Mouse (Mus musculus) kidney, embryonic 16.5 days (tissue): ENCODE data around the gene Swi5. TPM values are rescaled to one million over a fixed set of nuclear protein-coding genes. Genes with fewer than 3 reads are reported as not detected.

Experiments used
- ATAC-seq: fragments of 200-750 bp; cut with Nextera tagmentation; 2 replicates; pipeline ENCODE4 v1.8.0; 2017; ENCODE audit warnings: moderate TSS enrichment; ENCODE audit not compliant: low FRiP score, low TSS enrichment
- H3K27ac ChIP-seq: fragments of 300-500 bp; sonication (generic); 2 replicates; pipeline ENCODE4 v1.5.1; 2014; ENCODE audit warnings: low read length
- H3K27me3 ChIP-seq: fragments of 300-500 bp; sonication (generic); 2 replicates; pipeline ENCODE4 v1.6.1; 2014; ENCODE audit warnings: low read length, control low read depth, mixed read lengths; ENCODE audit not compliant: insufficient read depth
- H3K36me3 ChIP-seq: fragments of 300-500 bp; sonication (generic); 2 replicates; pipeline ENCODE4 v1.6.1; 2014; ENCODE audit warnings: low read length, control low read depth, mixed read lengths; ENCODE audit not compliant: insufficient read depth
- H3K4me1 ChIP-seq: fragments of 300-500 bp; sonication (generic); 2 replicates; pipeline ENCODE4 v1.6.1; 2014; ENCODE audit warnings: low read length, control low read depth, mixed read lengths; ENCODE audit not compliant: insufficient read depth
- H3K4me2 ChIP-seq: fragments of 300-500 bp; sonication (generic); replicated peaks from 2 replicates; pipeline ENCODE4 v1.6.1; 2014; ENCODE audit warnings: low read depth, low read length
- H3K4me3 ChIP-seq: fragments of 300-500 bp; sonication (generic); 2 replicates; pipeline ENCODE4 v1.5.1; 2014; ENCODE audit warnings: mild to moderate bottlenecking, low read length
- H3K9ac ChIP-seq: fragments of 300-500 bp; sonication (generic); replicated peaks from 2 replicates; pipeline ENCODE4 v1.6.1; 2014; ENCODE audit warnings: low read length
- H3K9me3 ChIP-seq: fragments of 300-500 bp; sonication (generic); 2 replicates; pipeline ENCODE4 v1.6.1; 2016; ENCODE audit warnings: low read length, control low read depth
- whole genome bisulfite sequencing: fragments of 180-500 bp; shearing (Covaris S2); extraction: QIAGEN DNeasy Blood & Tissue Kit; methylation state at CpG from one replicate; pipeline ENCODE4 v1.1.7; 2014; 5-methylcytosine and 5-hydroxymethylcytosine counted together
- polyA plus RNA-seq: library from polyadenylated mRNA; unstranded; fragments of >200 nt; fragmentation: Nextera tagmentation; extraction: Ambion mirVana; gene quantifications from 2 replicates; pipeline ENCODE4 v1.2.1, GENCODE M21; 2015

Gene Swi5
- polyA plus RNA-seq, 1 experiment from 2014 or later: 433 TPM

DNA sequence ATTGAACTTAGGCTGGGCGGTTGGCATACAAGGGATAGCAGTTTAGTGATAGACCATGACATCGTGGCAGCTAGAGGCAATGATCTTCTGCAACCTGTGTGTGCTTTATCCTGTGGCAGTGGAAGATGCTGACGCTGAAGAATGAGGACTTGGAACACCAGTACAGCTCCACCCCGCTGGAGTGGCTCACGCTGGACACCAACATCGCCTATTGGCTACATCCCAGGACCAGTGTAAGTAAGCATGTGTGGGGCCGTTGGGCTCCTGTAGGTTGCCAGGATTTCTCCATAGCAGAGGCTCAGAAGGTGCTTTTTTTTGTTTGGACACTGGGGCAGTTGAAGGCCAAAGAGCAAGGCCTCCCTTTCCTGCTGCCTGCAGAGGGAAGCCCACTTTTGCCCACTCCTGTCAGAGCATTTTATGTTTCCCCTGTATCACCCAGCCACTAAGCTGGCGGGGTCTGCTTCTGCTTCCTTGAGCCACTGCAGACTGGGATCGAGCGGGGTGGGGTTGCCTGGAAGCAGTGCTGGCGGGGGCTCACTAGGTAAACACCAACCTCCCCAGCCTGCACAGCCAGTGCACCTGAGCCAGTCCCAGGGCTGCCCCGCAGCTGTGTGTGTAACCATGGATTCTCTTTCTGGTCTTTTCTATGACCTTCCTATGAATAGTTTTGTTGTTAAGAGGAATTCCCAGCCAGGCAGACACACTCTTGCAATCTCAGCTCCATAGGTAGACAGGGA lies 35.9 kb downstream of the Swi5 start:
- Histone ChIP-seq H3K4me3 (no peak overlapping the region), H3K27me3 (no peaks in the 10 kb centered on the region), H3K36me3 (peaks cover 52% of the 10 kb centered on the region), H3K27ac (no peak overlapping the region), H3K4me2 (no peak overlapping the region), H3K4me1 (no peaks in the 10 kb centered on the region), H3K9me3 (no peaks in the 10 kb centered on the region), H3K9ac (no peak overlapping the region)
- ATAC-seq: no peak
- WGBS: 86% methylated on average over 12 of the region's 12 CpGs

DNA sequence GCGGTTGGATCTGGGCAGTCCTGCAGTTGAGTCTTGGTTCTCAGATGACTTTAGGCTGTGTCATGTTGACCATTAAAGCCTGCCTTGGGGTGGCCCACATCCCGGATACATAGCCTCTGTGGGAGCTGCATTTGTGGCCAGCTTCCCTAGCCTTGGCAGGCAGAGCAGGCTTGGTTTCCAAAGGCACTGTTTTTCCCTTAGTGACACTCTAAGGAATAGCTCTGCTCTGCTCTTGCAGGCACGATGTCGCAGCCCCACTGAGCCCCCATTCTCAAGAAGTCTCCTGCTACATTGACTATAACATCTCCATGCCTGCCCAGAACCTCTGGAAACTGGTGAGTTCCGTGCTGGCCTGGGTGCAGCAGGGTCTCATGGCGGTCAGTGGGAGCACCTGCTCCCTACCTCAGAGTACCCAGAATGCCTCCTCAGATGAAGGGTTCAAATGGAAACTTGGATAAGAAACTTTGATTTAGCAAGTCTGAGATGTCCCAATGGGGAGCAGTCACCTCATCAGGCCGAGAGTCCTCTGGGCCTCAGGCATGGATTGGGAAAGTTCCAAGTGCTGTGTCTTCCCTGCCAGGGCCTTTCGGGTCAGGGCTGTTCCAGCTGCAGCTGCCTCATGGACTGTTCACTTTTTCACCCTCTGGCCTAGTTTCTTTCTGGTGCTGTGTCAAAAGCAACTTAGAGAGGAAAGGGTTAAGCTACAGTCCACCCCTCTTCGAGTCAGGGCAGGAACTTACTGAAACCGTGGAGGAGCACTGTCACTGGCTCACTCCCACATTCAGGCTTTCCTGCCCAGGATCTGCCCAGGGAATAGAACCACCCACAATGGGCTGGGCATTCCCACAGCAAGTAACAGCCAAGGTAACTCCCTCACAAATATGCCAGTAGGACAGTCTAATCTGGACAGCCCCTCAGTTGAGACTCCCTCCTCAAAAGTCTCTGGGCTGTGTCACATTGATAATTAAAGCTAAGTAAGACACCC lies 39.2 kb downstream of the Swi5 start:
- Histone ChIP-seq H3K9ac (no peak overlapping the region), H3K27ac (no peak overlapping the region), H3K9me3 (no peaks in the 10 kb centered on the region), H3K4me3 (no peak overlapping the region), H3K4me2 (no peak overlapping the region), H3K27me3 (no peaks in the 10 kb centered on the region), H3K4me1 (no peaks in the 10 kb centered on the region), H3K36me3 (peaks cover 47% of the 10 kb centered on the region)
- 74% methylated on average over 10 of the region's 10 CpGs for WGBS
- ATAC-seq: no peak

DNA sequence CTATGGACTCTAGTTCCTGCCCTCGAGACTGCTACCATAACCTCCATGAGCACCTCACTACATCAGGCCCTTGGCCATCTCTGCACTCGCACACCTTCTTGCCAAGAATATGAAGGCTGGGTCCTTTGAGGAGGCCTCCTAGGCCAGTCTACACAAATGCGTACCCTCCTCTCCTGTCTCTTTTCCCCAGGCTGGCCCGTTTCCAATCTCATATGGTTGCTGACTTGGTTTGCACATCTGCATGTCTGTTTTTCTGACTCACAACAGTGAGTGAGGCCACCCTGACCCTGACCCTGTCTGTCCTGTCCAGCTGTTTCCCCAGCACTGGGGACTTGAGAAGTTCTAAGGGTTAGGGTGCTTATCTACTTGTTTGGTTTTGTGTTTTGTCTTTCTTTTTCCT lies 41.1 kb downstream of the Swi5 start:
- no peak overlapping the region for H3K4me2 ChIP-seq
- no peaks in the 10 kb centered on the region for H3K27me3 ChIP-seq
- 80% methylated on average over 4 of the region's 4 CpGs for WGBS
- no peak overlapping the region for H3K9ac ChIP-seq
- no peak overlapping the region for H3K4me3 ChIP-seq
- peaks cover 31% of the 10 kb centered on the region for H3K36me3 ChIP-seq
- no peak for ATAC-seq
- H3K9me3 ChIP-seq: no peaks in the 10 kb centered on the region
- no peaks in the 10 kb centered on the region for H3K4me1 ChIP-seq
- no peak overlapping the region for H3K27ac ChIP-seq

DNA sequence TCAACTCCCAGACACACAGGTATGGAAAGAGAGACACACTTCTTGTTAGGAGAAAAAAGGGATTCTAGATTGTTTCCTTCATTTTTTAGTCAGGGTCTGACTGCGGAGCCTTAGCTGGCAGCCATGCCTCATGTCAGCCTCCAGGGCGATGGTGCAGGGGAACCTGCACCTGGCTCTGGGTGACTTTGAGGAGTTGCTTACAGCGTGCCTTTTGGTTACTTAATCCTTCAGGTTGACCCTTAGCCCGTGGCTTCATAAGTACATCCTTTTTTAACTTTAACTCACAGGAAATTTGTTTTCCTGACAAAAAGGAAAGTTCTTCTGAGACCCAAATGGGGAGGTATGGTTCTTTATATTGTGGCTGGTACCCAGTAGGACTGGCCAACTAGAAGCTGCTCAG lies 44.9 kb downstream of the Swi5 start:
- H3K4me2 ChIP-seq: no peak overlapping the region
- H3K27ac ChIP-seq: no peak overlapping the region
- H3K9ac ChIP-seq: no peak overlapping the region
- H3K36me3 ChIP-seq: peaks cover 14% of the 10 kb centered on the region
- no peak overlapping the region for H3K4me3 ChIP-seq
- peaks cover 2% of the 10 kb centered on the region; the same call in 1 of the 2 replicates for H3K4me1 ChIP-seq
- WGBS: 82% methylated on average over 4 of the region's 4 CpGs
- H3K9me3 ChIP-seq: no peaks in the 10 kb centered on the region
- ATAC-seq: no peak
- no peaks in the 10 kb centered on the region for H3K27me3 ChIP-seq

DNA sequence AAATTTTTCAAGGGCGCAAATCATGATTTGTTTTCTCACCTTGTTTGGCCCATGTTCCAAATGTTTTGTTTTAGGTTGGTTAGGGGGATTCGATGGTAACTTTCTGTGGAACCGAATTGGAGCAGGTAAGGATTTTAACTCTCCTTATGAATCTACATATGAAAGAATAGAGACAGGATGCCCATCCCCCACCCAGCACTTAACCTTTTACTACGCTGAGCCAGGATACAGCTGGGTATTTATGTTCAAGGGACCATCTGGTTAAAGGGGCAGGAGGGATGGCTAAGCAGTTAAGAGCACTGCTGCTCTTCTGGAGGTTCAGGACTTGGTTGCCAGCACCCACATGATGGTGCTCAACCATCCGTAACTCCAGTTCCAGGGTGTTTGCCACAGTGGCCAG lies 47.3 kb downstream of the Swi5 start:
- no peak overlapping the region for H3K9ac ChIP-seq
- no peak overlapping the region for H3K27ac ChIP-seq
- no peak for ATAC-seq
- no peaks in the 10 kb centered on the region for H3K9me3 ChIP-seq
- 0 out of 2 replicates have a peak, but pooled peaks cover 7% of the 10 kb centered on the region for H3K36me3 ChIP-seq
- H3K4me3 ChIP-seq: no peak overlapping the region
- H3K27me3 ChIP-seq: no peaks in the 10 kb centered on the region
- 79% methylated on average over 5 of the region's 5 CpGs for WGBS
- H3K4me2 ChIP-seq: no peak overlapping the region
- H3K4me1 ChIP-seq: peaks cover 9% of the 10 kb centered on the region

DNA sequence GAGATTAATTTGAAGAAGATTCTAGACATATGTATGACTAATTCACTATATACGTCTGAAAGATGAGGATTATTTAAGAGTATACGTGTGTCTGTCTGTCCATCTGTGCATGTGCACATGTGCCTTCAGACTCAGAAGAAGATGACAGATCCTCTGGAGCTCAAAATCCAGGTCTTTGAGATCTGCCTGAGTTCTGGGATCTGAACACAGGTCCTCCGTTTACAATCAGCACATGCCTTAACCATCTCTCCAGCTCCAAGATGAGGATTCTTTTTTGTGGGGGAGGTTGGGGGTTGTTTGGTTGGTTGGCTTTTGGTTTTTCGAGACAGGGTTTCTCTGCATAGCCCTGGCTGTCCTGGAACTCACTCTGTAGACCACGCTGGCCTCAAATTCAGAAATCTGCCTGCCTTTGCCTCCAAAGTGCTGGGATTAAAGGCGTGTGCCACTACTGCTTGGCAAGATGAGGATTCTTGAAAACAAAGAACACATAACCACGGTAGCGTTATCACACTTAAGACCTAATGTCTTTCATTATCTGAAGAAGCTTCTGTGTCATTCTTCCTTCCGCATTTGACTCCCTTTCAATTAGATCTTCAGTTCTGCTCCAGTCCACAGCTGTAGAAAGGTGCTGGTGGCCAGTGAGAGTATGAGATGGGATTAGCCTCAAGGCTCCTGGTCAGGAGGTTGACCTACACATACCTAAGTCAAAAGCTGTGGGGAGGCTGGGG lies 49.0 kb downstream of the Swi5 start:
- 0 out of 2 replicates have a peak, but pooled peaks cover under 1% of the 10 kb centered on the region for H3K36me3 ChIP-seq

DNA sequence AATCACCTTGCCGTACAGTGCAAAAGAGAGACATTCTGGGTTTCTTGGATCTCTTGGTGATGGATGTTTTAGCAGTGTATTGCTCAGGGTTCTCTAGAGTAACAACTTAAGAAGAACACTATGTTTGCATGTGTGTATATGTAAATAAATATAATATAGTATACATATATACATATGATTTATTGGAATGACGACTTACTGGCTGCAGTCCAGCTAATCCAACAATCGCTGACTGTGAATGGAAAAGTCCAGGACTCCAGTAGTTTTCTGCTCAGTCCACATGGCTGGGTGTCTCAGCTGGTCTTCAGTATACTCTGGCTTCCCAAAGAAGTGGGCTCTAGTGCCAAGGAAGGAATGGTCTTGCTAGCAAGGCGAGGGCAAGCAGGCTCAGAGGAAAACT lies 50.3 kb downstream of the Swi5 start:
- H3K4me2 ChIP-seq: peak overlapping the region; percentile 76
- peak overlapping the region; percentile 82 for H3K4me3 ChIP-seq
- H3K27me3 ChIP-seq: no peaks in the 10 kb centered on the region
- H3K36me3 ChIP-seq: peaks cover 9% of the 10 kb centered on the region; the same call in 1 of the 2 replicates
- H3K27ac ChIP-seq: peak overlapping the region; percentile 71
- no peaks in the 10 kb centered on the region for H3K9me3 ChIP-seq
- peak overlapping the region; percentile 79 for H3K9ac ChIP-seq
- 34% methylated on average over 4 of the region's 4 CpGs for WGBS
- H3K4me1 ChIP-seq: peaks cover 22% of the 10 kb centered on the region
- ATAC-seq: no peak

More for the DNA sequence above, 49.0 kb downstream of the Swi5 start:
- whole genome bisulfite sequencing: 93% methylated on average over 9 of the region's 9 CpGs
- no peak overlapping the region for H3K4me3 ChIP-seq
- H3K27me3 ChIP-seq: no peaks in the 10 kb centered on the region
- H3K4me1 ChIP-seq: peaks cover 22% of the 10 kb centered on the region
- ATAC-seq: no peak
- no peak overlapping the region for H3K4me2 ChIP-seq
- H3K9ac ChIP-seq: no peak overlapping the region
- no peaks in the 10 kb centered on the region for H3K9me3 ChIP-seq
- no peak overlapping the region for H3K27ac ChIP-seq

DNA sequence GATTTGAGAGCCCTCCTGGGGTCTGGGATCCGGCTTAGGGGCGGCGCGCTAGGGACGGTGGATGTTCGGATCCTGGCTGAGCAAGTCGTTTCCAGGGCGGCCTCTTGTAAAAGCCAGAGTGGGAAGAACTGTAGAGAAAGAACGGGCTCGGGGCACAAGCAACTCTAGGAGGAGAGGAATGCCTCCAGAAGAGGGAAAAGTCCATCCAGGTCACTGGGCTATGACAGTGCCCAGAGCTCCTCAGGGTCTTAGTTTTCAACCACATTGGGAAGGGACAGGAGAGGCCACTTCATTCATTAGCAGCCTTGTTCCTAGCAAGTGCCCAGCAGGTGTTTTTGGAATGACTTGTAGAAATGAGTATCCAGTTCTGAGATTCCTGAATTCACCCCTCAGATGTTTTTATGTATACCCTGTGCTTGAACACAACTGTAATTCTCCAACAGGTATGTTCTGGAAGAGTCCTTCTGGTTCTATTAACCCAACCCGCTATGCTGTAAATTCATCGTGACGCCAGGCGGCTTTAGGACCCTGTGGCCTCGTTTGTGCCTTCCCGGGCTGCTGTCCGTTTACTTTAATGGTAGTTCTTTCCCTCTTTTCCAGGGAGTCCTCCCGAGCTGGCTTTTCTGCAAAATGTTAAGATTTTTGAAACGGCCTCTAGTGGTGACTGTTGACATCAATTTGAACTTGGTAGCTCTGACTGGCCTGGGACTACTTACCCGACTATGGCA lies 51.0 kb downstream of the Swi5 start:
- H3K4me2 ChIP-seq: peak overlapping the region; percentile 76
- ATAC-seq: peak; percentile 66
- H3K27ac ChIP-seq: peak overlapping the region; percentile 71
- 0% methylated on average over 20 of the region's 20 CpGs for WGBS
- H3K9me3 ChIP-seq: no peaks in the 10 kb centered on the region
- peaks cover 15% of the 10 kb centered on the region for H3K36me3 ChIP-seq
- no peaks in the 10 kb centered on the region for H3K27me3 ChIP-seq
- H3K9ac ChIP-seq: peak overlapping the region; percentile 79
- peak overlapping the region; percentile 82 for H3K4me3 ChIP-seq
- peaks cover 22% of the 10 kb centered on the region for H3K4me1 ChIP-seq
